Mouse (Mus musculus) liver, adult 2 months (tissue): ENCODE results near the gene Slc4a3.

Source experiments
- CTCF ChIP-seq: fragments of 200-500 bp; IDR thresholded peaks from 2 replicates; pipeline ENCODE4 v1.5.1; 2011; ENCODE audit warnings: low read depth, low read length, control low read depth
- POLR2A ChIP-seq: fragments of 200-500 bp; IDR thresholded peaks from 2 replicates; pipeline ENCODE4 v1.6.1; 2011; ENCODE audit warnings: low read length, control low read depth; ENCODE audit not compliant: insufficient read depth; ENCODE audit errors: extremely low read depth

- TF ChIP-seq CTCF (peak; percentile 49), POLR2A (no peak)
These were observed 46.6 kb upstream of the Slc4a3 start for GRCm38 (mm10) chr1:75499441-75499840.
